Mouse (Mus musculus) gastrocnemius, adult 8-10 months (tissue): ENCODE results near the gene Tank. TPM values are rescaled to one million over a fixed set of nuclear protein-coding genes. Genes with fewer than 3 reads are reported as not detected.
A peak's percentile ranks its signal among the peaks of the same experiment; 100 is the strongest.

Experiments used
- DNase-seq, 2 experiments: peaks; one replicate each; pipeline ENCODE4 v3.0.0; 2022; ENCODE audit warnings: low spot score in 2 of 2
- total RNA-seq, 4 experiments: library from RNA; stranded (reverse); gene quantifications; 2 replicates each; pipeline ENCODE4 v1.2.4; 2022

Tank gene
- total RNA-seq: 10 to 100 TPM; 14.3 to 20.7 (median 17.4) TPM

GRCm38 (mm10) chr2:61578433-61578832, at the start of gene Tank:
Gene Tank, plus strand, starts transcription at chr2:61578585.
- no peak for DNase-seq

GRCm38 (mm10) chr2:61532326-61532725, 46.1 kb upstream of the Tank start:
- no peak for DNase-seq

- DNase-seq: peak; percentile 46 to 56
Measured at GRCm38 (mm10) chr2:61533131-61533530, 45.3 kb upstream of the Tank start.

GRCm38 (mm10) chr2:61536901-61537300, 41.5 kb upstream of the Tank start:
- no peak for DNase-seq

- DNase-seq: no peak
Measured at GRCm38 (mm10) chr2:61539378-61539777, 39.0 kb upstream of the Tank start.

GRCm38 (mm10) chr2:61542426-61542825, 36.0 kb upstream of the Tank start:
- no peak for DNase-seq

GRCm38 (mm10) chr2:61545666-61546065, 32.7 kb upstream of the Tank start:
- DNase-seq: no peak

- no peak for DNase-seq
Measured at GRCm38 (mm10) chr2:61548021-61548420, 30.4 kb upstream of the Tank start.

GRCm38 (mm10) chr2:61551680-61552079, 26.7 kb upstream of the Tank start:
- DNase-seq: no peak

- no peak for DNase-seq
Measured at GRCm38 (mm10) chr2:61555367-61555766, 23.0 kb upstream of the Tank start.

GRCm38 (mm10) chr2:61555825-61556224, 22.6 kb upstream of the Tank start:
- DNase-seq: no peak

GRCm38 (mm10) chr2:61556639-61557038, 21.7 kb upstream of the Tank start:
- DNase-seq: no peak

- DNase-seq: no peak
Measured at GRCm38 (mm10) chr2:61557848-61558471, 20.4 kb upstream of the Tank start.

GRCm38 (mm10) chr2:61561058-61561457, 17.3 kb upstream of the Tank start:
- DNase-seq: no peak

GRCm38 (mm10) chr2:61563202-61563601, 15.2 kb upstream of the Tank start:
- DNase-seq: no peak

GRCm38 (mm10) chr2:61567045-61567783, 11.2 kb upstream of the Tank start:
- DNase-seq: no peak

GRCm38 (mm10) chr2:61569181-61569580, 9.2 kb upstream of the Tank start:
- DNase-seq: no peak

GRCm38 (mm10) chr2:61571343-61571955, 6.9 kb upstream of the Tank start:
- DNase-seq: no peak

GRCm38 (mm10) chr2:61576497-61576896, 1.9 kb upstream of the Tank start:
- no peak for DNase-seq

- no peak for DNase-seq
Measured at GRCm38 (mm10) chr2:61576928-61577695, 1.3 kb upstream of the Tank start.

- no peak for DNase-seq
Measured at GRCm38 (mm10) chr2:61577696-61578062, 706 bp upstream of the Tank start.

GRCm38 (mm10) chr2:61579501-61579990, 1.2 kb downstream of the Tank start:
- DNase-seq: no peak
